Mouse (Mus musculus) brain, embryonic 14.5 days (tissue): ENCODE measurements around the gene Aff3.

Experiments
- CTCF ChIP-seq: fragments of 200-500 bp; IDR thresholded peaks from 2 replicates; pipeline ENCODE4 v1.5.1; 2012; ENCODE audit warnings: inconsistent platforms, mild to moderate bottlenecking, moderate library complexity, borderline replicate concordance; ENCODE audit not compliant: insufficient read depth, insufficient read length; ENCODE audit errors: extremely low read depth
- POLR2A ChIP-seq: fragments of 200-500 bp; IDR thresholded peaks from 2 replicates; pipeline ENCODE4 v1.6.1; 2012; ENCODE audit warnings: mild to moderate bottlenecking, inconsistent platforms, borderline replicate concordance; ENCODE audit not compliant: poor library complexity, insufficient read depth, insufficient read length, severe bottlenecking; ENCODE audit errors: extremely low read depth

- TF ChIP-seq CTCF (no peak), POLR2A (no peak)
Measured at GRCm38 (mm10) chr1:38309341-38309740, 355.4 kb downstream of the Aff3 start.
